Mouse (Mus musculus) olfactory bulb, adult 2 months (tissue): ENCODE results near the gene Opalin.

Experiments used
- CTCF ChIP-seq: fragments of 200-500 bp; IDR thresholded peaks from 2 replicates; pipeline ENCODE4 v1.5.1; 2012; ENCODE audit warnings: low read depth, mild to moderate bottlenecking, low read length, moderate library complexity; ENCODE audit not compliant: insufficient read depth
- POLR2A ChIP-seq: fragments of 200-500 bp; IDR thresholded peaks from 2 replicates; pipeline ENCODE4 v1.6.1; 2012; ENCODE audit warnings: mild to moderate bottlenecking, low read depth, low read length, moderate library complexity; ENCODE audit not compliant: insufficient read depth

DNA sequence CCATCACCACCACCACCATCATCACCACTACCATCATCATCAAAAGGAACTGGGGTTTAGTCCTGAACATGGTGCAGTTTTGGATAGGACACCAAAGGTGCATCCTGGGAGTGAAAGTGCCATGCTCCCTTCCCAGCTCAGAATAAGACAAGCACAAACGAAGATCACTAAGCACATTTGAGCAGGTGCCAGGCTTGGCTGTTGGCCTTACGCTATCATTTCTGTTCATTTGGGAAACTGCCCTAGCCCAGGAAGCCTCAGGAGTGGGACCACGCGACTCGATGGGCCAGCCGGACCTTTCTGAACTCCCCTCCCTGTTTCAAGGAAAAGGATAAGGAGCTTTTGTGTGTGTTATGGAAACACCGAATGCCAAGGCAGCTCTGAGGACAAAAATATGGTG, 31.8 kb upstream of the Opalin start:
- TF ChIP-seq CTCF, result no peak
- no peak for TF ChIP-seq POLR2A
